Mouse (Mus musculus) cortical plate, adult 2 months (tissue): ENCODE measurements around the gene Bex6.

Source experiments
- CTCF ChIP-seq: fragments of 200-500 bp; IDR thresholded peaks from 2 replicates; pipeline ENCODE4 v1.5.1; 2011; ENCODE audit warnings: mild to moderate bottlenecking, control low read depth, low read length; ENCODE audit not compliant: insufficient read depth; ENCODE audit errors: extremely low read depth
- POLR2A ChIP-seq: fragments of 200-500 bp; IDR thresholded peaks from 2 replicates; pipeline ENCODE4 v1.6.1; 2011; ENCODE audit warnings: mild to moderate bottlenecking, low read length, control low read depth; ENCODE audit not compliant: insufficient read depth; ENCODE audit errors: extremely low read depth

- TF ChIP-seq CTCF (no peak), POLR2A (no peak)
Observed at GRCm38 (mm10) chr16:32179333-32179901, at the start of gene Bex6.
